Mouse (Mus musculus) heart, embryonic 16.5 days (tissue): Measurements from ENCODE around the gene Tmco4. TPM values are rescaled to one million over a fixed set of nuclear protein-coding genes. Genes with fewer than 3 reads are reported as not detected.

Experiments used
- ATAC-seq: fragments of 200-750 bp; cut with Nextera tagmentation; replicated peaks from 2 replicates; pipeline ENCODE4 v1.8.0; 2017; ENCODE audit warnings: moderate number of reproducible peaks; ENCODE audit not compliant: insufficient read depth, low FRiP score; ENCODE audit errors: extremely low read depth
- H3K27ac ChIP-seq: fragments of 300-500 bp; sonication (generic); 2 replicates; pipeline ENCODE4 v1.5.1; 2014; ENCODE audit warnings: mild to moderate bottlenecking, low read length, control low read depth, moderate library complexity
- H3K27me3 ChIP-seq: fragments of 300-500 bp; sonication (generic); 2 replicates; pipeline ENCODE4 v1.6.1; 2014; ENCODE audit warnings: low read length, mixed read lengths; ENCODE audit not compliant: control insufficient read depth, insufficient read depth
- H3K36me3 ChIP-seq: fragments of 300-500 bp; sonication (generic); 2 replicates; pipeline ENCODE4 v1.6.1; 2014; ENCODE audit not compliant: control insufficient read depth, insufficient read depth
- H3K4me1 ChIP-seq: fragments of 300-500 bp; sonication (generic); 2 replicates; pipeline ENCODE4 v1.6.1; 2014; ENCODE audit warnings: low read length, mixed read lengths; ENCODE audit not compliant: control insufficient read depth, insufficient read depth
- H3K4me2 ChIP-seq: fragments of 300-500 bp; sonication (generic); 2 replicates; pipeline ENCODE4 v1.6.1; 2014; ENCODE audit warnings: low read depth, mild to moderate bottlenecking, control low read depth, low read length
- H3K4me3 ChIP-seq: fragments of 300-500 bp; sonication (generic); 2 replicates; pipeline ENCODE4 v1.5.1; 2014; ENCODE audit warnings: mild to moderate bottlenecking, control low read depth, low read length
- H3K9ac ChIP-seq: fragments of 300-500 bp; sonication (generic); 2 replicates; pipeline ENCODE4 v1.6.1; 2014; ENCODE audit warnings: low read length, control low read depth
- H3K9me3 ChIP-seq: fragments of 300-500 bp; sonication (generic); replicated peaks from 2 replicates; pipeline ENCODE4 v1.6.1; 2016; ENCODE audit warnings: low read length; ENCODE audit not compliant: control insufficient read depth
- WGBS: fragments of 180-500 bp; shearing (Covaris S2); extraction: QIAGEN DNeasy Blood & Tissue Kit; methylation state at CpG from one replicate; pipeline ENCODE4 v1.1.7; 2014; 5-methylcytosine and 5-hydroxymethylcytosine counted together
- polyA plus RNA-seq: library from polyadenylated mRNA; unstranded; fragments of >200 nt; fragmentation: Nextera tagmentation; extraction: Ambion mirVana; gene quantifications from 2 replicates; pipeline ENCODE4 v1.2.1, GENCODE M21; 2015

Gene Tmco4
- polyA plus RNA-seq, 1 experiment from 2014 or later: 7.0 TPM

DNA sequence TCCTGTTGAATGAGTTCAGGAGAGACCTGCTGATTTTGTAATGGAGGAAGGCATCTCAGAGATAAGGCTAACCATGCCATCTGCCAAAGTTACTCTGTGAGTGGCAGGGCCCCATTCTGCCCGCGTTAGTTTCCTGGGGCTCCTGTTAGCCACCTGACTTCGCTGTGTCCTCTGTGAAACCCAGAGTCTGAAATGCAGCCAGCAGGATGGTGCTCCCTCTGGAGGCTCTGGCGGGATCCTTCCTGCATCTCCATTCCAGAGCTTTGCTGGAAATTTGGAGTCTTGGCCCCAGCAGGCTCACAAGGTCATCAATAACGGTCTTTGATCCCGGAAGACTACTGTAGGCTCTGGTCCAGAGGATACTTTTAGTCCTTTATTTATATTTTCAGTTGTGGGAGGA is 28.7 kb downstream of the Tmco4 start:
- WGBS: 20% methylated on average over 6 of the region's 6 CpGs
- Histone ChIP-seq H3K27ac (no peak overlapping the region), H3K4me3 (no peak overlapping the region), H3K36me3 (peaks cover 7% of the 10 kb centered on the region; the same call in 1 of the 2 replicates), H3K9ac (no peak overlapping the region), H3K4me1 (peaks cover 4% of the 10 kb centered on the region), H3K9me3 (peaks cover 2% of the 10 kb centered on the region; the same call in 1 of the 2 replicates), H3K4me2 (peak overlapping the region; percentile 39), H3K27me3 (no peaks in the 10 kb centered on the region)
- no peak for ATAC-seq

DNA sequence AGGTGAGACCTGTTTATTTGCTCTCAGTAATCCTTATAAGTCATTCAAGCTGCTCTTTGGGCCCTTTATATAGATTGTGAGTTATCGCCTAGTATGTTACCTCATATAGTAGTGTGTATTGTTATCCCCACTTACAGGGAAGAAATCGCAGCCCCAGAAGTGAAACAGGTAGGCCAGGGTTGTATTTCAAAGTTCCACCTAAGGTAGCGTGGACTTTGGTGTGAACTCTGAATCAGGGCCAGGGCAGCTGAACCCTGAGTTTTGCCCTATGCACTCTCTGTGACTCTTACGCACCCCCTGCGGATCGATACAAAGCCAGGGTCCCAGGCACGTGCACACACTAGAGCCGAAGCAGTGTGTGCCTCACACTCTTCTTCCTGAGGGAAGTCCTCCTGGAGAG is 31.4 kb downstream of the Tmco4 start:
- no peaks in the 10 kb centered on the region for H3K36me3 ChIP-seq
- H3K27me3 ChIP-seq: no peaks in the 10 kb centered on the region
- H3K4me2 ChIP-seq: no peak overlapping the region
- no peak overlapping the region for H3K4me3 ChIP-seq
- no peak overlapping the region for H3K9ac ChIP-seq
- H3K27ac ChIP-seq: no peak overlapping the region
- peaks cover 4% of the 10 kb centered on the region for H3K4me1 ChIP-seq
- no peak for ATAC-seq
- H3K9me3 ChIP-seq: no peaks in the 10 kb centered on the region
- WGBS: 84% methylated on average over 8 of the region's 8 CpGs

DNA sequence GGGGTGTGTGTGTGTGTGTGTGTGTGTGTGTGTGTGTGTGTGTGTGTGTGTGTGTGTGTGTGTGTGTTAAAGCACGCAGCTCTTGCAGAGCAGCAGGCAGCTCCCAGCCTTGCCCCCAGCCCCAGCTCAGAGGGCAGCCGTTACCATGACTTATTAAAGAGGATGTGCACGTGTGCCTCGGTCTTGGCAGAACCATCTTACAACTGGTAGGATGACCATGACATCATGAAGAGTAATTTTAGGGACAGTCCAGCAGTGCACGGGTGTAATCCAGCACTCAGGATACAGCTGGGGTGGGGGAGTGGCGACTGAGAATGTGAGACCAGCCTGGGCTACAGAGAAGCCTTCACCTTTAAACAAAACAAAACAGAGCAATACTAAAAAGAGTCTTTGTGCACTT is 32.5 kb downstream of the Tmco4 start:
- no peak overlapping the region for H3K4me2 ChIP-seq
- WGBS: 42% methylated on average over 6 of the region's 6 CpGs

DNA sequence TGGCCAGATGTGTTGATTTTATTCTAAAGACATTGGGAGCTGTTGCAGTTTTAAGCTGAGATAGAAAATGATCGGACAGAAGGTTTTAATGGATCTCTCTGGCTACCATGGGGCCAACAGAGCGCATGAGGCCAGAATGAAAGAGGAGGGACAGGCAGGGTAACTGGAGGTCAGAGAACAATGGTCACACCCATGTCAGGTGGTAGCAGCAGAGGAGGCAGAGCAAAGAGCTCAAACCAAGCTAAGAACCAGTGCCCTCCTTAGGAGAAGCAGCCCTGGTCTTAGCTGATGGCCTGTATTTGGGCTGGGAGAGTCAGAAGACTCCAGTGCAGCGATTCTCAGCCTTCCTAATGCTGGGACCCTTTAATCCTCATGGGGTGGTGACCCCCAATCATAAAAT is 34.7 kb downstream of the Tmco4 start:
- H3K9me3 ChIP-seq: no peaks in the 10 kb centered on the region
- no peak overlapping the region for H3K9ac ChIP-seq
- no peaks in the 10 kb centered on the region for H3K4me1 ChIP-seq
- no peak overlapping the region for H3K4me3 ChIP-seq
- H3K27ac ChIP-seq: no peak overlapping the region
- WGBS: 86% methylated on average over 3 of the region's 3 CpGs
- no peaks in the 10 kb centered on the region for H3K27me3 ChIP-seq
- no peaks in the 10 kb centered on the region for H3K36me3 ChIP-seq
- ATAC-seq: no peak
- no peak overlapping the region for H3K4me2 ChIP-seq

More for the DNA sequence above, 32.5 kb downstream of the Tmco4 start:
- ATAC-seq: no peak
- Histone ChIP-seq H3K4me1 (peaks cover 4% of the 10 kb centered on the region), H3K27ac (no peak overlapping the region), H3K9ac (no peak overlapping the region), H3K9me3 (no peaks in the 10 kb centered on the region), H3K4me3 (no peak overlapping the region), H3K36me3 (no peaks in the 10 kb centered on the region), H3K27me3 (no peaks in the 10 kb centered on the region)

DNA sequence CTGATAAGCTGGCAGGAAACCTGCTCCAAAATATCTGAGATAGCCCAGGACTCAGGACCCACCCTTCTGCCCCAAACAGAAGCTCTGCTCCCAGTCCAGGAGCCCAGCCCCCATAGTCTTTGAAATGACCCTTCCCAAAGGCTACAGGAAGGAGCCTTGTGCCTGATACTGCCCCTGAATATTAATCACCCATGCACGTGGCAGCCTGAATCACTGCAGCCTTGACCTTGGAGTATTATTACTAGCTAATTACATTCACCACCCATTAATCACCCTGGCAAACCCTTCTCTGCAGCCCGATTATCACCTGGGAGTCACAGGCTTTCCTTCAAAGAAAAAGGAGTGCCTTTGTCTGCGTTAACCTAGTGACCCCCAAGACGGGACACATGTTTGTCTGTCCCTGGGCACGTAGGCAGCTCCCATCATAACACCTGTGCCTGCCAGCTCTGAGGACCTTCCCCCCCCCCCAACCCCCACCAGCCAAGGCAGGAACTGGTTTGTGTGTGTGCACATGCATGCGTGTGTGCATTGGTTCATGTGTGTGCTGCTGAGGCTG is 35.4 kb downstream of the Tmco4 start:
- no peak for ATAC-seq
- Histone ChIP-seq H3K4me1 (no peaks in the 10 kb centered on the region), H3K27me3 (no peaks in the 10 kb centered on the region), H3K27ac (no peak overlapping the region), H3K36me3 (no peaks in the 10 kb centered on the region), H3K9me3 (no peaks in the 10 kb centered on the region), H3K4me2 (no peak overlapping the region), H3K9ac (no peak overlapping the region), H3K4me3 (no peak overlapping the region)
- WGBS: 60% methylated on average over 6 of the region's 6 CpGs

DNA sequence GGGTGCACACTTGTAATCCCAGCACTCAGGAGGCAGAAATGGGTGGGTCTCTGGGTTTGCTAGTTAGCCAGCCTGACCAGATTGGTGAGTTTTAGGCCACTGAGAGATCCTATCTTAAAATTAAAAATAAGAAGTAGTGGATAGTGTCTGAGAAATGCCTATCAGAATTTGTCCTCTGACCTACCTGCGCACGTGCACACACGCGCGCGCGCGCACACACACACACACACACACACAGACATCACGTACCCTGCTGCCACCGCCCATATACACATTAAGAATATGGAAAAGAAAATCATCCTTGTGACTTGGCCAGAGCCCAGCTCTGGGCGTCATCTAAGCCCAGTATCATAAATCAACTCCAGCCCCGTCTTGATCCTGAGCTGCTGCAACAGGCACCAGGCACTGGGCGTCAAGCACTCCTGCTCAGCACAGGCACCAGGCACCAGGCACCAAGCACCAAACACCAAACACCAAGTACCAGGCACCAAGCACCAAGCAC is 38.6 kb downstream of the Tmco4 start:
- no peak for ATAC-seq
- peaks cover 6% of the 10 kb centered on the region; the same call in 1 of the 2 replicates for H3K36me3 ChIP-seq
- no peaks in the 10 kb centered on the region for H3K4me1 ChIP-seq
- H3K9me3 ChIP-seq: peaks cover 8% of the 10 kb centered on the region
- H3K4me2 ChIP-seq: no peak overlapping the region
- H3K4me3 ChIP-seq: no peak overlapping the region
- no peaks in the 10 kb centered on the region for H3K27me3 ChIP-seq
- no peak overlapping the region for H3K9ac ChIP-seq
- no peak overlapping the region for H3K27ac ChIP-seq
- 92% methylated on average over 13 of the region's 13 CpGs for WGBS

DNA sequence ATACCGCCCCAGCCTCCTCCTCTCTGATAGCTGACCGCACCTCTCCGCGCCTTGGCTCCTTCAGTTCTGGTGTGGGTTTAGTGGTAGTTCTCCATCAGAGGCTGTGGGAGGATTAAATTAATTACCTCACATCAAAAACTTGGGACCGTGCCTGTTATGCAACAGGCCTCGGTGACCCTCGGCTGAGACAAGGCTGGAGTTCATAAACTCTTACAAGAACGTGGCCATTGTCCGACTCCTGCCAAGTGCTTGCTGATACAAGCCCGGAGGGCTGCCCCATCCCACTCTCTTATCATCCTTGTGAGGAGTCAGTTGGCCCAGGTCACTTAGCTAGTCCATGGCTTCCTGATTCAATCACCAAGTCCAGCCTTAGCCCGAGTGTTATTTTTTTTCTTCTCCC is 40.6 kb downstream of the Tmco4 start:
- no peak for ATAC-seq
- H3K36me3 ChIP-seq: peaks cover 6% of the 10 kb centered on the region; the same call in 1 of the 2 replicates
- 69% methylated on average over 11 of the region's 11 CpGs for WGBS
- H3K4me1 ChIP-seq: no peaks in the 10 kb centered on the region
- H3K4me3 ChIP-seq: no peak overlapping the region
- H3K9me3 ChIP-seq: peaks cover 8% of the 10 kb centered on the region
- no peak overlapping the region for H3K4me2 ChIP-seq
- no peak overlapping the region for H3K9ac ChIP-seq
- no peak overlapping the region for H3K27ac ChIP-seq
- no peaks in the 10 kb centered on the region for H3K27me3 ChIP-seq

DNA sequence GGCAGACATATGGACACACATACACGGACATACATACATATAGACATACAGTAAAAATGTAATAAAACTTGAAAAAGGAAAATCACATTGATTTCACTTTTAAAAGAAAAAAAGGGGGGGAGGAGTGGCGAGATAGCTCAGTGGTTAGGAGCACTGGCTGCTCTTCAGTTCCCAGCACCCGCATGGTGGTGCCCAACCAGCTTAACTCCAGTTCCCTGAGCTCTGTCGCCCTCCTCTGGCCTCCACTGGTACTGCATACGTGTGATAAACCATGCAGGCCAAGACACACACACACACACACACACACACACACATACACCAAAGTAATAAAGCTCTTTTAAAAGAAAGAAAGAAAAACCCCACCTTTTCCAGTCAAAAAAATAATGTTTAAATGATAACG is 42.1 kb downstream of the Tmco4 start:
- peaks cover 6% of the 10 kb centered on the region; the same call in 1 of the 2 replicates for H3K36me3 ChIP-seq
- no peak for ATAC-seq
- peaks cover 8% of the 10 kb centered on the region for H3K9me3 ChIP-seq
- 72% methylated on average over 6 of the region's 6 CpGs for WGBS
- H3K4me1 ChIP-seq: peaks cover 1% of the 10 kb centered on the region; the same call in 1 of the 2 replicates
- no peak overlapping the region for H3K9ac ChIP-seq
- no peaks in the 10 kb centered on the region for H3K27me3 ChIP-seq
- no peak overlapping the region for H3K4me3 ChIP-seq
- H3K4me2 ChIP-seq: no peak overlapping the region
- no peak overlapping the region for H3K27ac ChIP-seq

DNA sequence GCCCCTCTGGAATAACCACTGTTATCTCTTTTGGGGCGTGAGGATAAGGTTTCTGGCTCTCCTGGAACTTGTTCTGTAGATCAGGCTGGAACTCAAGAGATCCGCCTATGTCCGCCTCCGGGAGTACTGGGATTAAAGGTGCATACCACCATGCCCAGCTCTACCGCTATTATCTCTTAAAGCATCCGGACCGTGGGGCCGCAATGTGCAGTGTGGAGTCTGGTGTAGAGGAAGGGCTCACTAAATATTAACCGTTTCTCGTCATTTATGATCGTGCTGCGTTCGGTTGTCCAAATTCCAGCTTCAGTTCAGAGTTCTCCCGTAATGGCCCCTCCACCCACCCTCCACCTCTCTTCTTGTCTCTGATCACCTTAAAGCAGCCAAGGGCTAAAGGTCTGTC is 45.7 kb downstream of the Tmco4 start:
- no peak overlapping the region for H3K4me3 ChIP-seq
- no peak overlapping the region for H3K4me2 ChIP-seq
- peaks cover 6% of the 10 kb centered on the region; the same call in 1 of the 2 replicates for H3K36me3 ChIP-seq
- H3K9me3 ChIP-seq: peaks cover 8% of the 10 kb centered on the region
- H3K27me3 ChIP-seq: no peaks in the 10 kb centered on the region
- H3K9ac ChIP-seq: no peak overlapping the region
- peaks cover 9% of the 10 kb centered on the region; the same call in 1 of the 2 replicates for H3K4me1 ChIP-seq
- no peak overlapping the region for H3K27ac ChIP-seq
- no peak for ATAC-seq
- 66% methylated on average over 14 of the region's 14 CpGs for WGBS
